Comparison of ENCODE assay signal across 26 mouse cellular contexts in genomic region chr10:68044864-68045263, GRCm38 (mm10).
A peak's percentile ranks its signal among the peaks of the same experiment; 100 is the strongest.
DNase-seq lines count a peak whose midpoint lies in the region; ATAC-seq lines count a peak whose summit lies in the region.
"Had no signal": no experiment of that assay in that cellular context is flagged by ENCODE, and none has a peak within 500 bp of the region (broad histone marks: within the 10 kb centered on the region; RNA-seq: fewer than 3 reads in every experiment).

No protein-coding gene starts in this region.

- no peak overlapping the region for H3K4me3 ChIP-seq in hindbrain, embryonic 13.5 days
- no peak overlapping the region for H3K4me3 ChIP-seq in hindbrain, embryonic 12.5 days
- H3K4me3 ChIP-seq in neural tube, embryonic 13.5 days, result no peak overlapping the region
- H3K4me3 ChIP-seq in hindbrain, embryonic 16.5 days (ENCODE audit: low read length), result no peak overlapping the region
- H3K4me3 ChIP-seq: embryonic facial prominence, embryonic 13.5 days; limb, embryonic 12.5 days; liver, embryonic 15.5 days; midbrain, embryonic 15.5 days; neural tube, embryonic 12.5 days had no signal

- no peaks in the 10 kb centered on the region for H3K36me3 ChIP-seq in hindbrain, embryonic 13.5 days
- 0 out of 2 replicates have a peak, but pooled peaks cover 3% of the 10 kb centered on the region for H3K36me3 ChIP-seq in hindbrain, embryonic 12.5 days
- no peaks in the 10 kb centered on the region for H3K36me3 ChIP-seq in neural tube, embryonic 13.5 days
- H3K36me3 ChIP-seq in hindbrain, embryonic 16.5 days (ENCODE audit: control insufficient read depth, insufficient read depth, low read length), result no peaks in the 10 kb centered on the region
- H3K36me3 ChIP-seq: liver, embryonic 15.5 days; midbrain, embryonic 15.5 days had no signal

- ATAC-seq in hindbrain, embryonic 13.5 days (ENCODE audit: low FRiP score), result 0 out of 2 replicates have a peak, but pooled peaks have one; percentile 54
- no peak for ATAC-seq in hindbrain, embryonic 12.5 days (ENCODE audit: low FRiP score)
- peak; percentile 76 for ATAC-seq in neural tube, embryonic 13.5 days (ENCODE audit: low read depth)
- peak; percentile 40; the same call in 1 of the 2 replicates for ATAC-seq in hindbrain, embryonic 16.5 days
- ATAC-seq: CD4-positive, CD25-positive, alpha-beta regulatory T cell, adult 4 months; midbrain, embryonic 15.5 days had no signal

- H3K27me3 ChIP-seq in hindbrain, embryonic 13.5 days, result no peaks in the 10 kb centered on the region
- H3K27me3 ChIP-seq in hindbrain, embryonic 12.5 days, result no peaks in the 10 kb centered on the region
- H3K27me3 ChIP-seq in neural tube, embryonic 13.5 days, result no peaks in the 10 kb centered on the region
- no peaks in the 10 kb centered on the region for H3K27me3 ChIP-seq in hindbrain, embryonic 16.5 days (replicated peaks; ENCODE audit: control insufficient read depth, insufficient read depth, low read length)
- H3K27me3 ChIP-seq: embryonic facial prominence, embryonic 13.5 days; limb, embryonic 12.5 days; liver, embryonic 15.5 days; midbrain, embryonic 15.5 days; neural tube, embryonic 12.5 days had no signal

- no peak overlapping the region for H3K4me2 ChIP-seq in hindbrain, embryonic 13.5 days
- H3K4me2 ChIP-seq in hindbrain, embryonic 12.5 days (replicated peaks), result no peak overlapping the region
- no peak overlapping the region for H3K4me2 ChIP-seq in neural tube, embryonic 13.5 days
- H3K4me2 ChIP-seq in hindbrain, embryonic 16.5 days (ENCODE audit: low read length), result no peak overlapping the region
- H3K4me2 ChIP-seq: embryonic facial prominence, embryonic 13.5 days; heart, embryonic 11.5 days; limb, embryonic 12.5 days; liver, embryonic 15.5 days; lung, embryonic 14.5 days; midbrain, embryonic 15.5 days; neural tube, embryonic 12.5 days had no signal

- H3K9me3 ChIP-seq in hindbrain, embryonic 13.5 days, result no peaks in the 10 kb centered on the region
- H3K9me3 ChIP-seq in hindbrain, embryonic 12.5 days (replicated peaks), result no peaks in the 10 kb centered on the region
- H3K9me3 ChIP-seq in neural tube, embryonic 13.5 days, result no peaks in the 10 kb centered on the region
- no peaks in the 10 kb centered on the region for H3K9me3 ChIP-seq in hindbrain, embryonic 16.5 days (ENCODE audit: control insufficient read depth, low read length)
- H3K9me3 ChIP-seq: embryonic facial prominence, embryonic 13.5 days; limb, embryonic 12.5 days; liver, embryonic 15.5 days; midbrain, embryonic 15.5 days; neural tube, embryonic 12.5 days had no signal

- peak overlapping the region; percentile 52; the same call in 1 of the 2 replicates for H3K27ac ChIP-seq in hindbrain, embryonic 13.5 days
- H3K27ac ChIP-seq in hindbrain, embryonic 12.5 days, result no peak overlapping the region
- peak overlapping the region; percentile 14 for H3K27ac ChIP-seq in neural tube, embryonic 13.5 days (replicated peaks)
- no peak overlapping the region for H3K27ac ChIP-seq in hindbrain, embryonic 16.5 days (ENCODE audit: low read depth, low read length)
- H3K27ac ChIP-seq: embryonic facial prominence, embryonic 13.5 days; limb, embryonic 12.5 days; liver, embryonic 15.5 days; midbrain, embryonic 15.5 days; neural tube, embryonic 12.5 days had no signal

- 52% methylated on average over 8 of the region's 8 CpGs for WGBS in hindbrain, embryonic 13.5 days
- WGBS in hindbrain, embryonic 12.5 days, result 74% methylated on average over 8 of the region's 8 CpGs
- WGBS in neural tube, embryonic 13.5 days, result 49% methylated on average over 8 of the region's 8 CpGs
- WGBS in hindbrain, embryonic 16.5 days, result 45% methylated on average over 8 of the region's 8 CpGs

- H3K9ac ChIP-seq in hindbrain, embryonic 13.5 days, result no peak overlapping the region
- no peak overlapping the region for H3K9ac ChIP-seq in hindbrain, embryonic 12.5 days
- H3K9ac ChIP-seq in neural tube, embryonic 13.5 days, result no peak overlapping the region
- H3K9ac ChIP-seq in hindbrain, embryonic 16.5 days (ENCODE audit: low read depth, low read length), result no peak overlapping the region
- H3K9ac ChIP-seq: embryonic facial prominence, embryonic 13.5 days; limb, embryonic 12.5 days; liver, embryonic 15.5 days; lung, embryonic 14.5 days; midbrain, embryonic 15.5 days; neural tube, embryonic 12.5 days had no signal

- DNase-seq in neural tube, embryonic 10.5 days (ENCODE audit: extremely low spot score, low spot score), result no peak
- no peak for DNase-seq in cerebellum, postnatal 14 days
- DNase-seq in kidney, postnatal 14 days, result no peak
- DNase-seq: adrenal gland, postnatal 10 days; cerebellum, adult 11-12 months; cerebellum, adult 9-11 months; gastrocnemius, postnatal 14 days; heart, postnatal 4 days; kidney, adult 18-20 months; kidney, postnatal 4 days; layer of hippocampus, postnatal 36 days; lung, embryonic 14.5 days; lung, postnatal 14 days; retina, postnatal 1 day; right cerebral cortex, postnatal 14 days had no signal

- peaks cover 15% of the 10 kb centered on the region for H3K4me1 ChIP-seq in hindbrain, embryonic 13.5 days (replicated peaks)
- H3K4me1 ChIP-seq in hindbrain, embryonic 12.5 days, result peaks cover 13% of the 10 kb centered on the region; the same call in 1 of the 2 replicates
- peaks cover 9% of the 10 kb centered on the region for H3K4me1 ChIP-seq in neural tube, embryonic 13.5 days (replicated peaks)
- no peaks in the 10 kb centered on the region for H3K4me1 ChIP-seq in hindbrain, embryonic 16.5 days (ENCODE audit: control insufficient read depth, insufficient read depth, low read depth, low read length)
- H3K4me1 ChIP-seq: limb, embryonic 12.5 days; liver, embryonic 15.5 days had no signal

Comparison
In these comparisons a context has a peak if more than half of its experiments do, and no peak if none do; other contexts are left out.
1. H3K27ac ChIP-seq: peak in hindbrain, embryonic 13.5 days (single experiment) and neural tube, embryonic 13.5 days (single experiment); none in hindbrain, embryonic 12.5 days (single experiment) and hindbrain, embryonic 16.5 days (single experiment).